In the genomic region with DNA sequence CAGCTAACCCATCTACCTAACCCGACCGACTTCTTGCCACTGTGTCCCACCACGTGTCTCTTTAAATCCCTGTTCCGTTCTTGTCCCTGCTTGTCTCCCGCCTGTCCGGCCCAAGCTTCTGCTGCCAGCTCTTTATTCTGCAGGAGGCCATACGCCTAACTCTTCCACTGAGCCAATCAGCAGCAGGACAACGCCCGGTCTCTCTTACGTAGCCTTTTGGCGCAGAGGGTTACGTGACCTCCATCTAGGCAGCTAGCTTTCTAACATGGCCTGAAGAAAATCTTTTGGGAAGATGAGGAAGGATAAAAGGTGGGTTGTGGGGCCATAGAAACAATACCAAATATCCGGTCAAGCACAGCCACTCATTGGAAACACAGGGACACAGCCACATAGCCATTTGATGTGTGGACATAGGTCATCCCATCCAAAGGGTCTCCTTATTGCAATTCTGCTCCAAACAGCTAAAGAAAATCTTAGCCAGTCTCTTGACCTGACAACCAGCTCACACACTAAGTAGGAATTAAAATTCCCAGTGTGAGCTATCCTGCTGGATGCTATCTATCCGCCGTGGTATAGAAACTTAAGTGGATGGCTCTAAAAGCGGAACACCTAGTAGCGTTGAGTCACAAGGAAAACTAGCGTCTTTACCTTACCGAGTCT, we compare ENCODE assay signal across 8 mouse cellular contexts. TPM values are rescaled to one million over a fixed set of nuclear protein-coding genes. Genes with fewer than 3 reads are reported as not detected.
A peak's percentile ranks its signal among the peaks of the same experiment; 100 is the strongest.
DNase-seq lines count a peak whose midpoint lies in the region; ATAC-seq and TF ChIP-seq lines count a peak whose summit lies in the region.

No protein-coding gene starts in this region.

- H3K9ac ChIP-seq in lung, embryonic 15.5 days = peak overlapping the region; percentile 68

- no peaks in the 10 kb centered on the region for H3K27me3 ChIP-seq in G1E (ENCODE audit: insufficient read depth, low read length)
- peaks cover 11% of the 10 kb centered on the region for H3K27me3 ChIP-seq in lung, embryonic 15.5 days

- WGBS in lung, embryonic 15.5 days = under 1% methylated on average over 19 of the region's 19 CpGs

- H3K27ac ChIP-seq in lung, embryonic 15.5 days = peak overlapping the region; percentile 98

- H3K4me1 ChIP-seq in G1E (ENCODE audit: insufficient read depth, low read depth, low read length) = peaks cover 58% of the 10 kb centered on the region
- H3K4me1 ChIP-seq in lung, embryonic 15.5 days = peaks cover 23% of the 10 kb centered on the region

- no peaks in the 10 kb centered on the region for H3K9me3 ChIP-seq in G1E (replicated peaks)
- H3K9me3 ChIP-seq in lung, embryonic 15.5 days = no peaks in the 10 kb centered on the region

- ATAC-seq in G1E (ENCODE audit: extremely low read depth, insufficient number of reproducible peaks, low FRiP score, poor library complexity, severe bottlenecking) = peak; percentile 78
- peak; percentile 84 for ATAC-seq in lung, embryonic 15.5 days (ENCODE audit: borderline replicate concordance, extremely low read depth, low FRiP score, low TSS enrichment)

- H3K4me2 ChIP-seq in lung, embryonic 15.5 days = peak overlapping the region; percentile 75

- H3K36me3 ChIP-seq in G1E (replicated peaks) = no peaks in the 10 kb centered on the region
- no peaks in the 10 kb centered on the region for H3K36me3 ChIP-seq in lung, embryonic 15.5 days

- no peak for TF ChIP-seq CTCF in G1E (IDR thresholded peaks at IDR 0.05; ENCODE audit: low read depth, low read length)

- peak; percentile 54 for DNase-seq in G1E (ENCODE audit: low spot score)
- peak; percentile 85 to 94 for DNase-seq in cerebellum, adult 18-20 months
- DNase-seq in forelimb bud, embryonic 11.5 days (ENCODE audit: low read depth, low spot score) = peak; percentile 83
- DNase-seq in heart, postnatal 4 days = peak; percentile 86
- DNase-seq in layer of hippocampus, adult 8-10 months (ENCODE audit: low spot score in 2 of 2) = peak; percentile 81 to 86
- peak; percentile 61 for DNase-seq in ovary, postnatal 14 days (ENCODE audit: low spot score)
- DNase-seq in thymus, postnatal 14 days = peak; percentile 56

- peak overlapping the region; percentile 75 for H3K4me3 ChIP-seq in G1E (ENCODE audit: low read depth, low read length)
- peak overlapping the region; percentile 53 for H3K4me3 ChIP-seq in lung, embryonic 15.5 days

RNA-seq across cellular contexts. Expression of a gene that starts 0.8 kb away (rescaled TPM):
- total RNA-seq in G1E (2014; fragmentation: Nextera tagmentation) (490 and 543 TPM in 2 replicates), G1E (2017) (66.6 and 93.8 TPM in 2 replicates)
- 1.8 and 9.3 TPM in 2 replicates for polyA plus RNA-seq in G1E (2012)
- total RNA-seq in heart, postnatal 4 days (2021) = 10 to 100 TPM; 81.1 to 87.3 TPM
- total RNA-seq in layer of hippocampus, adult 8-10 months (2022) = 10 to 100 TPM; 25.1 to 32.1 (median 27.3) TPM
- polyA plus RNA-seq in lung, embryonic 15.5 days (2015; fragmentation: Nextera tagmentation; extraction: Ambion mirVana) = 15.9 and 16.1 TPM in 2 replicates

RNA-seq across cellular contexts. Expression of a gene that starts 6.1 kb away (rescaled TPM):
- total RNA-seq in G1E (2014; fragmentation: Nextera tagmentation) (2,573 and 2,582 TPM in 2 replicates), G1E (2017) (465 and 1,341 TPM in 2 replicates)
- polyA plus RNA-seq in G1E (2012) = 16.2 and 95.7 TPM in 2 replicates
- 100 to 1,000 TPM; 856 to 901 TPM for total RNA-seq in heart, postnatal 4 days (2021)
- 10 to 100 TPM; 32.1 to 53.8 (median 35.1) TPM for total RNA-seq in layer of hippocampus, adult 8-10 months (2022)
- 87.1 and 95.3 TPM in 2 replicates for polyA plus RNA-seq in lung, embryonic 15.5 days (2015; fragmentation: Nextera tagmentation; extraction: Ambion mirVana)

RNA-seq across cellular contexts. Expression of a gene that starts 7.2 kb away (rescaled TPM):
- total RNA-seq in G1E (2014; fragmentation: Nextera tagmentation) (2,071 and 2,480 TPM in 2 replicates), G1E (2017) (8,098 and 8,372 TPM in 2 replicates)
- 0.29 and 0.75 TPM in 2 replicates for polyA plus RNA-seq in G1E (2012)
- 100 to 1,000 TPM; 767 to 799 TPM for total RNA-seq in heart, postnatal 4 days (2021)
- total RNA-seq in layer of hippocampus, adult 8-10 months (2022) = 100 to 1,000 TPM; 106 to 143 (median 138) TPM
- 10.1 and 18.0 TPM in 2 replicates for polyA plus RNA-seq in lung, embryonic 15.5 days (2015; fragmentation: Nextera tagmentation; extraction: Ambion mirVana)

RNA-seq across cellular contexts. Expression of a gene that starts 15.9 kb away (rescaled TPM):
- total RNA-seq in G1E (2014; fragmentation: Nextera tagmentation) = 21.7 and 42.6 TPM in 2 replicates
- 9.1 and 9.9 TPM in 2 replicates for total RNA-seq in G1E (2017)
- polyA plus RNA-seq in G1E (2012) = not detected in 2 replicates
- total RNA-seq in heart, postnatal 4 days (2021) = under 1 TPM; 0.16 to 0.81 TPM
- total RNA-seq in layer of hippocampus, adult 8-10 months (2022) = not detected
- 0.45 and 1.9 TPM in 2 replicates for polyA plus RNA-seq in lung, embryonic 15.5 days (2015; fragmentation: Nextera tagmentation; extraction: Ambion mirVana)

RNA-seq across cellular contexts. Expression of a gene that starts 17.0 kb away (rescaled TPM):
- 124 and 563 TPM in 2 replicates for total RNA-seq in G1E (2014; fragmentation: Nextera tagmentation)
- total RNA-seq in G1E (2017) = 3,915 and 5,191 TPM in 2 replicates
- 0.79 and 7.3 TPM in 2 replicates for polyA plus RNA-seq in G1E (2012)
- 10 to 100 TPM; 26.8 to 30.1 TPM for total RNA-seq in heart, postnatal 4 days (2021)
- 1 to 10 TPM in 3 of 4 experiments, not detected in 1; 3.4 to 9.9 (median 4.4) TPM for total RNA-seq in layer of hippocampus, adult 8-10 months (2022)
- 20.4 and 20.5 TPM in 2 replicates for polyA plus RNA-seq in lung, embryonic 15.5 days (2015; fragmentation: Nextera tagmentation; extraction: Ambion mirVana)

Comparison
In these comparisons a context has a peak if more than half of its experiments do, and no peak if none do; other contexts are left out.
1. Peak in every context shown above with its lines: DNase-seq, ATAC-seq, H3K4me3 ChIP-seq and H3K27ac ChIP-seq.
2. RNA of a gene that starts 6.1 kb away (total RNA-seq): 465 to 2,582 TPM in G1E and 856 to 901 TPM in heart, postnatal 4 days; 32.1 to 53.8 TPM in layer of hippocampus, adult 8-10 months; every median in the first group is over 4 times any median in the second.
3. RNA of a gene that starts 7.2 kb away (total RNA-seq): 2,071 to 8,372 TPM in G1E and 767 to 799 TPM in heart, postnatal 4 days; 106 to 143 TPM in layer of hippocampus, adult 8-10 months; every median in the first group is over 4 times any median in the second.